Mouse (Mus musculus) gastrocnemius, postnatal 14 days (tissue): Measurements from ENCODE around the gene Gm29609. TPM values are rescaled to one million over a fixed set of nuclear protein-coding genes. Genes with fewer than 3 reads are reported as not detected.
A peak's percentile ranks its signal among the peaks of the same experiment; 100 is the strongest.
"Not testable (repeated sequence)": the region's sequence is repeated elsewhere in the genome, so short reads cannot be mapped to it uniquely, and the experiment has no call there.

ENCODE experiments used
- DNase-seq: peaks from one replicate; pipeline ENCODE4 v3.0.0; 2021; ENCODE audit warnings: mixed read lengths
- intact Hi-C: fragments of 180-260 bp; cut with DNase I; formaldehyde crosslinking; loops from one replicate; pipeline ENCODE4 v1.15.1; 2025; ENCODE audit warnings: low total_unique reads
- long read RNA-seq, 2 experiments: library from polyadenylated mRNA; stranded (forward); transcript quantifications; one replicate each; pipeline ENCODE4 v2.0.0; 2021
- total RNA-seq, 2 experiments: library from RNA; stranded (reverse); gene quantifications; 2 replicates each; pipeline ENCODE4 v1.2.3; 2021

Gene Gm29609
- total RNA-seq: under 1 TPM; 0.25 to 0.60 TPM
- long read RNA-seq, experiment 1, partial matches to known transcripts: 4 of 5 reads
- long read RNA-seq, experiment 1, other reads (novel, unspliced or antisense): 1 of 5 reads
- long read RNA-seq, experiment 2: 0 reads

DNA sequence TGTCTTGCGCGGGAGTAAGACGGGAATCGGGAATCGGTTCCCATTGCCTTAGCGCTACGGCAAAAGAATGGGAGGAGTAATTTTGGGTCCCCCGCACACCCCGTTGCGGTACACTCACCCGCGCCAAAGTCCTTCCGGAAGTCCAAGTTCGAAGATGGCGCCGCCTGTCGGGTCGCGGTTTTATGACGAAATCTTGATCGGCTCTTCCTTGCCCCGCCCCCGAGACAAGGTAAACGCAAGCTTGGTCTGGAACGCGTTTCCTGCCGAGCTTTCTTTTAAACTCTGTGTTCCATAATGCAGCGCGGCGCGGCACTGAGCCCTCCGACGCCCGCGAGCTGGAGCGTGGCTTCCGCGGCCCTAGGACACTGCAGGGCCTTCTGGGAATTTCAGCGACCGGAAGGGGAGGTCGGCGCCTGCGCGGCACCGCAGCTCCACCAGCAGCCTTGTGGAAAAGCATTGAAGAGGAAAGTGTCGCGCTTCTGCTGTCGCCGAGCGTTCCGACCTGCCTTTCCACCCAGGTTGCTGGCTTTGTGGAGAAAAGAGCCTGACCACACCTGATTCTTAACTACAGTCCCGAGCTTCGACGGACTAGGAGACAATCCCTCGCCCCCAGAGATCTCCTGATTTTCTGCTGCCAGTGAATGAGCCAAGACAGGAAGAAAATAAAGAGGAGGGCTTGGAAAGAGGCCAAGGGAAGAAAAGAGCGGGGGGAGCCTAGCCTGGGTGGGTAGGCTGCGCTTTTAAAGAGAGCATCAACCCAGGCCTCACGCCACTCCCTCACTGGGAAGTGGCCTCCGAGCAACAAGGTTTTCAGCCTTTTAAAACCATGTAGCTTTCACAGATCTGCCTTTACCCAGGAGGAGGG lies at the start of gene Gm29609, which contains the start of gene Gtf3c2:
Gene Gm29609, minus strand, starts transcription at position 146 of the 865 bp plus-strand sequence.
Gene Gtf3c2, minus strand, starts transcription at position 379 of the 865 bp plus-strand sequence.
- DNase-seq: peak; percentile 93
- intact Hi-C loops: no loop called here

DNA sequence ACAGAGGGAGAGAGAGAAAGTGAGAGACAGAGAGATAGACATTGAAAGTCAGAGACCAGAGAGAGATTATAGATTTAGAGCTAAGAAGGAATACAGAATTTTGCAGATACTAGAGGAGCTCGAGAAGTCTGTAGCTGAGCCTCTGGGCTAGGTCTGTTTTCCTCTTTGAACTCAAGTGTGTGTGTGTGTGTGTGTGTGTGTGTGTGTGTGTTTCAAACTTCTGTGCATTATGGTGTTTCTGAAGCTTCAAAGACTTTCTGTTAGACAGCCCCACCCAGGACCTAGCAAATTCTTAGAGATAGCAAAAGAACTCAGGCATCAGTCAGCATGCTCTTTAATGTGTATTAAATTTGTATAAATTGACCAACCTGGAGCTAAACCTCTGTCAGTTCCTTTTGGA lies 46.9 kb upstream of the Gm29609 start:
- intact Hi-C loops: no loop called here
- DNase-seq: no peak

DNA sequence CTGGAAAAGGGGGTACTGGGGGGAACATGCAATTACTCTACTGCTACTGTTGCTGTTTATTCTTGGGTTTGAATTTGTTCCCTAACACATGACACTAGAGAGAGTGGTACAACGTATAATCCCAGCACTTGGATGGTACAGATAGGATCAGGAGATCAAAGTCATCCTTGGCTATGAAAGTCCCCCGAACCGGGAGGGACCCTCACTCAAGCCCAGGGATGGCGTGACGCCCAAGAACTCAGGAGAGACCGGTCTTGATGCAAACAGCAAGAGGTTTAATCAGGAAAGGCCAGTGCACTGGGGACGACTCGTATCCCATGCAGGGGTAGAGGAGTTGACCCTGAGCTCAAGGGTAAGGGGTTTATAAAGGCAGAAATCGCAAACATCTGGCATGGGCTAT lies 43.0 kb upstream of the Gm29609 start:
- intact Hi-C loops: no loop called here

GRCm38 (mm10) chr5:31221304-31221945 lies 41.7 kb upstream of the Gm29609 start:
- intact Hi-C loops: no loop called here
- no peak for DNase-seq

More for the DNA sequence above, 43.0 kb upstream of the Gm29609 start:
- DNase-seq: no peak

GRCm38 (mm10) chr5:31220448-31221303 lies 41.0 kb upstream of the Gm29609 start, which contains the start of gene Ppm1g:
Gene Ppm1g (minus strand): TSS chr5:31220687.
- intact Hi-C loops: no loop called here
- peak; percentile 98 for DNase-seq

- peak; percentile 47 for DNase-seq
- intact Hi-C loops: no loop called here
These were observed 40.3 kb upstream of the Gm29609 start for GRCm38 (mm10) chr5:31219911-31220447.

GRCm38 (mm10) chr5:31219474-31219873 lies 39.8 kb upstream of the Gm29609 start:
- intact Hi-C loops: no loop called here
- DNase-seq: no peak

GRCm38 (mm10) chr5:31219070-31219469 lies 39.4 kb upstream of the Gm29609 start:
- intact Hi-C loops: no loop called here
- DNase-seq: no peak

DNA sequence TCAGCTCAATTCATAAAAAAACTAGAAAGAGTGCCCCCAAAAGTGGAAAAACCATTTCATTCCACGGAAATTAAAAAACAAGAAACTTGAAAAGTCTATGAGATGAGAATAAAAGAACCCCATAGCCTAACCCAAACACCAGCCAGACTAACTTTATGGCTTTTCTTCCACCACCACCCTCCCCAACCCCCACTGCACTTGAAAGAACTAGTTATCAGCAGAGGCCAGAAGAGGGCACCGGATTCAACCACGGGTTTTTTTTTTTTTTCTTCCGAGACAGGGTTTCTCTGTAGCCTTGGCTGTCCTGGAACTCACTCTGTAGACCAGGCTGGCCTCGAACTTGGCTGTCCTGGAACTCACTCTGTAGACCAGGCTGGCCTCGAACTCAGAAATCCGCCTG lies 38.6 kb upstream of the Gm29609 start:
- DNase-seq: no peak
- intact Hi-C loops: no loop called here

DNA sequence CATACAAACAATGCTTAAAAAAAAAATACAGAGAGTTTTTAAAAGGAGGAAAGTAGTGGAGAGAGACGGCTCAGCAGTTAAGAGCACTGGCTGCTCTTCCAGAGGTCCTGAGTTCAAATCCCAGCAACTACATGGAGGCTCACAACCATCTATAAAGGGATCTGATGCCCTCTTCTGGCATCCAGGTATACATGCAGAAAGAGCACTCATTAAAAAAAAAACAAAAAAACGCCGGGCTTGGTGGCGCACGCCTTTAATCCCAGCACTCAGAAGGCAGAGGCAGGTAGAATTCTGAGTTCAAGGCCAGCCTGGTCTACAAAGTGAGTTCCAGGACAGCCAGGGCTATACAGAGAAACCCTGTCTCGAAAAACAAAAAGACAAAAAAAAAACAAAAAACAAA lies 36.8 kb upstream of the Gm29609 start:
- intact Hi-C loops: not testable (repeated sequence)

DNA sequence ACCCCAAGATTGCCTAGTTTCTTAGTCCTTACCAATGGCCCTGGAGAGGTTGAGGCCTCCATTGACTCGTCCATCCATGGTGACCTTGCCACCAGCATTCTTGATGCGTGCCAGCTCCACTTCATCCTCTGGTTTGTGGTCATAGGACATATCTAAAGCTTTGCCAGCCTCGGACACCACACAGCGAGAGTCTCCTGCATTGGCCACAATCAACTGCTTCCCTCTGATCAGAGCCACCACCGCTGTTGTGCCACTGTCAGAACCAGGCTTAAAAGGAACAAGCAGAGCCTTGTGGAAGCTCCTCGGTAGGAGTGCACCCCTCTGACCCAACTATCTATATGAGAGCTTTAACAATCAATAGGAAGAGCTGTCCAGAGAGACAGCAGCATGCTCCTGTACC lies 24.7 kb upstream of the Gm29609 start:
- no peak for DNase-seq
- intact Hi-C loops: no loop called here

More for the DNA sequence above, 36.8 kb upstream of the Gm29609 start:
- DNase-seq: not testable (repeated sequence)

- intact Hi-C loops: no loop called here
These were observed 24.2 kb upstream of the Gm29609 start for GRCm38 (mm10) chr5:31203866-31204265.

GRCm38 (mm10) chr5:31202933-31203332 lies 23.2 kb upstream of the Gm29609 start:
- no peak for DNase-seq
- intact Hi-C loops: no loop called here

More at GRCm38 (mm10) chr5:31203866-31204265, 24.2 kb upstream of the Gm29609 start:
- DNase-seq: no peak

DNA sequence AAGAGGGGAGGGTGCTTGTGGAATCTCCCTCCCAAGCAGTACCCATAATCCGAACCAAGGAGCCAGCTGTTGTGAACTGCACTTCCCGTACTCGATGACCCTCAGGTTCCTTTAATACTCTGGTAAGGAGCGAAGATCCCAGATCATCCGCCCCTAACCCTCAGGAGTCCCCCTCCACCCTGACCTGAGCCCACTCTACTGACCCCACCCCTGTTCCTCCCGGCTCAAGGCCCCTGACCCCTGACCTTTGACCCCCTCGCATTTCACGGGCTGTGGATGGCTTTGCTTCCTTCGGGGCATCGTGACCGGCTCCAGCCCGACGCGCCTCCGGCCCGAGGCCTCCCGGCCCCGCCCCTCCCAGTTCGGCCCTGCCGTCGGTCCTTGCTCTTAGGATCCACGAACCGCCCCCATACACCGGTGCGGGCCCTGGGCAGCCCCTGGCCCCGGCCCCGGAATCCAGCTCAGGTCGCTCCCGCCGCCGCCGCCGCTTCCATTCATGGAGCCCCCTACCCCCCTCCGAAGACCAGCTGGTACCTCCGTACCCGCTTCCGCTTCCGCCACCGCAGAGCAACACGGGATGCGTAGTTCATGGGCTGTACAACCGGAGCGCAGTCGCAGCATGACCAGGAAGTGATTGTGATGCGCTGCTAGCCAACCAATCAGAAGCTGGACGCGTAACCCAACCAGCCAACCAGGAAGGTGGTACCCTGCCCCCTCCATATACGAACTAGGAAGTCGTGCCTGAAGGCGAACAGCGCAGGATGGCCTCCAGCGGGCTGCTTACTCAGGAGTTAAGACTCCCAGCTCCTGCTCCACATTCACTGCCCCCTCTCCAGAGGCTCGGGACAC lies 22.3 kb upstream of the Gm29609 start, which contains the start of gene Zfp513:
Gene Zfp513, minus strand, starts transcription at position 562 of the 849 bp plus-strand sequence.
- intact Hi-C loops: no loop called here

DNA sequence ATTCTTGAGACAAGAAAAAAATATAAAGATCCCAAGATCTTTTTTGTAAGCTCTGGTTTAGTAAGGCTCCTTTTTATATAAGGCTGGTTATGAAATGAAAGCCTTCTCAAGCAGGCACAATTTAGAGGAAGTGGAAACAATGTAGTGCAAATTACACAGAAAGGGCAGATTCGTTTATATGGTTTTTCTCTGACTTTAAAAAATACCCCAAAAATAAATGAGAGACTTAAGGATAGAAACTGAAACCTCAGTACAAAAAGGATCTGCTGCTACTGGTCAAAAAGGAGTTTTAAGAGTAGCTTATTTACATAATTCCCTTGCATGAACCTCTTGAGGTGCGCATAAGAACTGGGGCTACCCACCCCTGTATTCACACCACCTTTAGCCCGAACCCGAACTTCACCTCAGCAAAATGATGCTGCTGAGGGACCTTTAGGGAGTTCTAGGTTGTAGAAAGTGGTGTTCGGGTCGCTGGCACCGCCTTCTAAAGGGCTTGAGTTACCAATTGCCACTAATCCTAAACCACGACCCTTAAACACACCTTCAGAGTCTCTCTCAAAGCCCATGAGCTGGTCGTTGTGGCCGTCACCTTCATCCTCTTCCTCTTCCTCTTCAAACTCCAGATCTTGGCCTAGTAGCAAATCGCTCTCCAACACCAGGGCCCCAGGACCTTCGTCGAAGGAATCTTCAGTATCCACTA lies 21.5 kb upstream of the Gm29609 start:
- no peak for DNase-seq
- intact Hi-C loops: no loop called here

More for the DNA sequence above, 22.3 kb upstream of the Gm29609 start, which contains the start of gene Zfp513:
- peak; percentile 95 for DNase-seq

DNA sequence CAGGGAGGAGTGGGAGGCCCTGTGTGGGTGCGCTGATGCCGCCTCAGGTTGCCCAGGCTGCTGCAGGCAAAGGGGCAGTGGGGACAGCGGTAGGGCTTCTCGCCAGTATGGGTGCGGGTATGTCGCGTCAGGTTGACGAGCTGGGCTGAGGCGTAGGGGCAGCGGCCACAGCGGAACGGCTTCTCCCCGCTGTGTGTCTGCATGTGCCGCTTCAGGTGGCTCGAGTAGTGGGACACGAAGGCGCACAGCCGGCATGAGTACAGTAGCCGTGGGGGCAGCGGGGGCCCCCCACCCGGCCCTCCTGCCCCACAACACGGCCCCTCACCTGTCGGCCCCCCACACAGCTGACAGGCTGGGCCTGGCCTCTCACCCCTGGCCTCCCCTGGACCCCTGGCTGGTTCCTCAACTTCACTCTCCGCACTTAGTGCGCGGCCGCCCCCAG lies 20.6 kb upstream of the Gm29609 start:
- no peak for DNase-seq
- intact Hi-C loops: no loop called here

DNA sequence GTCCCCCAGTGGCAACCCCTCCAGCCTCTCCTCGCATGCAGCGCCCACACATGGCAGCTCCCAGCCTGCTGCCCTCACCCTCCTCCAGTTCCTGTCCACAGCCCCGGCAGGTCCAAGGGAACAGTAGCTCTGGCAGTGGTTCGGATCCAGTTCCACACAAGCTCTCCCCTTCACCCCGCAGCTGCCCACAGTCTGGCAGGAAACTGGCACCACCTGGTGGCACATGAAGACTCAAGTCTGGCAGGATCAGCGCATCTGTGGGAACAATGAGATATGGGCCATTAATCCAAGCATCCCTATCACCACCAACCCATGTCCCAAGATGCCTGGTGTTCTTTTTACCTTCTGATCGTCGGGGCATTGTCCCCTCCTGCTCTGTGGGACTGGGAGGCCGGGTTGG lies 20.2 kb upstream of the Gm29609 start:
- intact Hi-C loops: no loop called here
- DNase-seq: no peak
